Mouse (Mus musculus): ENCODE data around the gene Esrra.

GRCm38 (mm10) chr19:6876799-6877198 lies 44.8 kb downstream of the Esrra start:
- TF ChIP-seq POLR2A (IDR thresholded peaks at IDR 0.05; ENCODE audit: insufficient read depth, low read depth, low read length) (no peak), CTCF (IDR thresholded peaks at IDR 0.05) (no peak)
